Mouse (Mus musculus): ENCODE data around the gene Ssu2.

Gene Ssu2

GRCm38 (mm10) chr6:112387947-112388346 is at the start of gene Ssu2:
TSS of gene Ssu2 (minus strand) at chr6:112388023.
- DNase-seq = no peak

DNA sequence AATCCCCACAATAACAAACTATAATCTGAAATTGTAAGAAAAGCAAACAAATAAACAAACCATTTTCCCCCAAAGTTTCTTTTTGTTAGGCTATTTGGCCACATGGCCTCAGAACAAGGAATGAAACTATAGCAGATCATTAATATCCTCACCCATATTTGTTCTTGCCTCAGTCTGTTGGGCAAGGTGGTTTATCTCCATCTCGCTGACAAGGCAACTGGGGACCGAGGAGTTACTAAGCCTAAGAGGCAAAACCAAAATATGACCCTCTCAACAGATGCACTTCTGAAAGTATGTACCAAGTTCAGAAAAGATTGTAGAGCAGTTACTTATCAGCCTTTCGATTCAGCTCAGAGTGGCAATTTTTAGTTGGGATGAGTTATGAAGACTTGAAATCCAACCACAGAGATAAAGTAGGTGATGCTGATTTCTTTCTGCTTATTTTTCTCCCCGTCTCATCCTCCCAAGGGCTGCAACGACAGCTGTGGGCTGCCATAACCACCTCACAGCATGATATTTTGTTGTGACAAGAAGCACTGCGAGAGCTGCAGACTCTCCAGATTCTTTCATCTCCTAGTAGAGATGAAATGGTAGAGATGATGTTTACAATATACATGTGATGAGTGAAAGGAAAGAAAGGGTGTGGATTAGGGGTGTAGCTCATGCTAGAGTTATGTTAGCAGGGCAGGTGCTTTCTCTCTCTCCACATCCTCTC is 38.4 kb upstream of the Ssu2 start:
- DNase-seq = no peak

DNA sequence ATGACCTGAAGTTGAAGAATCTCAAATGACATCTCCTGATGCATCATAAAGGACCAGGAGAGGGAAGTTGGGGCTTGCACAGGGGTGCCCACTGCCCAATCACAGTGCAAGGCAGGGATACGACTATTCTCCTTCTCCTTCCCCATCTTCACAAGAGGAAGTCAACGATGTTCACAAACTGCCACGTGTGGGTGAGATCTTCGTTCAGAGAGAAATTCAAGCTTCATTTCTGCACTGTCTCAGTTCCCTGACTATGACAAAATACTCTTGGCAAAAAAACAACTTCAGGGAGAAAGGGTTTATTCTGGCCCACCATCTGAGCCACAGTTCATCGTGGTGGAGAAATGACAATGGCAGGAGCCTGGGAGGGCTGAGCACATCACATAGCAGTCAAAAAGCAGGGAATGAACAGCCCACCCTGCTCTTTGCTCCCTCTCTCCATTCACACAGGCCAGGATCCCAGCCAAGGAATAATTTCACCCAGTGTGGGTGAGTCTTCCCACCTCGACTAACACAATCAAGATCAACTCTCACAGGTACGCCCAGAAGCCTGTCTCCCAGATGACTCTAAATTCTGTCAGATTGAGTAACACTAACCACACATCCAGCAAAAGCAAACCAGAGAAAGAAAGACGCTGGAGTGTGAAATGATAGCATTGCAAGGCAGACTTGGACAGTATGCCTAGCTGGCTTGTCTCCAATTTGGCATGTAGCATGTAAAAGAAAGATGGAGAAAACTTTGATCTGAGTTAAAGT is 36.1 kb upstream of the Ssu2 start:
- DNase-seq = no peak

GRCm38 (mm10) chr6:112420883-112421282 is 33.1 kb upstream of the Ssu2 start:
- no peak for DNase-seq

DNA sequence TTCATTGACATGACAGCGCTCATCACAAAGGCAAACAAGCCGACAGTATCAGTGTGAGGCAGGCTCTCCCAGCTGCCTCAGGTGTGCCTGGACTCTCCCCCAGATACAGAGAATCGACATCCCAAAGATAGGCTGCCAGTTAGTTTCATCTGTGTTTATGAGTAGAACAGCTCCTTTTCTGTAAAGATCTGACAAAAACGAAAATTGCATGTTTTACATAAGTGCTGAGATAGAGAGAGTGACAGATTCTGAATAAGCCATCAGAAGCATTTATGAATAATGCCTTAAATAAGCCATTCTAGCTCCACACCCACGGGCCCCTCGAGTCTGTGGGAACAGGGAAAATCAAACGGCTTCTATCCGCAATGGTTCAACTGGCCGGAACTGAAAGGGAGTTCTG is 31.5 kb upstream of the Ssu2 start:
- DNase-seq = no peak

DNA sequence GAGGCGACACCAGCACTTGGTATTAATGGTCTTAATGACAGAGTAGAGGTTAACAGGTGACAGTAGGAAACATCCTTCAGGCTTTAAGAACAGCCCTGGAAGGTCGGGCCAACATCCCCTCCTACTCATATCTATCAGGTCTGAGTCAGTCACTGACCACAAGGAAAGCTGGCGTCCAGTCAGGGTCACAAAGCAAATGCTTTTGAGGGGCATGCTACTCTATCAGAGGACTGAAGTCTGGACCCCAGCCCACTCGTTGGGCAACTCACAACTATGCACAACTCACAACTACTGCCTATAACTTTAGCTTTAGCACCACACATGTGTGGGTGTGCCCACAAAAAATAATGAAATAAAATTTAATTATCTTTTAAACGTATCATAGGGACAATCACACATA is 16.3 kb upstream of the Ssu2 start:
- DNase-seq = no peak

- peak in 1 of 2 experiments; percentile 8 for DNase-seq
Measured at GRCm38 (mm10) chr6:112401953-112402683, 14.3 kb upstream of the Ssu2 start.

- no peak for DNase-seq
Measured at GRCm38 (mm10) chr6:112397351-112397750, 9.5 kb upstream of the Ssu2 start.

GRCm38 (mm10) chr6:112396352-112396751 is 8.5 kb upstream of the Ssu2 start:
- no peak for DNase-seq

DNA sequence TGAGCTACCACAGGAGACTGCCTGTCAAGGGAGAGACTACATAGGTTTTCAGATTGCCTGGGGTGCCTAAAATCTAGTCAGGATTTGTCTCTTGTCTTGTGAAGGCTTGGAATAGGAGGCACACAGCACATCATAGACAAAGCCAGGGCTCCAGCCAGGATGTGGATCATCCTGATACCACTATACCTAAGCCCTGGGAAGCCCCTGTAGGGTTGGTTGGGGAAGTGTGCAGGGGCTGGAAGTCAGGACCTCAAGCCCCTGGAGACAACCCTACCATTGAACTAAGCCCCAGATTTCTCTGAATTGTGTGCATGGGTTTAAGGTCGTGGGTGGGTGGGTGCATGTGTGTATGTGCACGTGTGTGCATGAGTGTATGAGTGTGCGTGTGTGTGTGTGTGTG is 562 bp upstream of the Ssu2 start:
- no peak for DNase-seq

GRCm38 (mm10) chr6:112386260-112386659 is 1.6 kb downstream of the Ssu2 start:
- DNase-seq = no peak

- no peak for DNase-seq
Measured at GRCm38 (mm10) chr6:112382990-112383685, 4.7 kb downstream of the Ssu2 start.

DNA sequence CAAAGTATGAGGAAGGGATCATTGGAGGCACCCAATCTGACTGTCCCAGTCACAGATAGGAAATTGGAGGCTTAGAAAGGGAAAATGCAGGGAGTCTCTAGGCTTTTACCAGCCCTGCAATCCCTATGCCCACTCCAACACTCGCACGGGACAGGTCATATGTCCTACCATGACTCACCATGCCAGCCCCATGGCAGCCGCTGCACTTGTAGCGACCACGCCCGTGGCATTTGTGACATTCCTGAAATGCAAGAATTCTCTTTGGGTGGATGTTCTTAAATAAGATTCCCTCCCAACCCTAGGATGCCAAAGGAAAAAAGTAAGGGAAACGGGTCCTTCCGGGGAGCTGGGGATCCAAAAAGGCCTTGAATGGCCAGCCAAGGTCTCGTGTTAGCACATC is 8.8 kb downstream of the Ssu2 start:
- no peak for DNase-seq

DNA sequence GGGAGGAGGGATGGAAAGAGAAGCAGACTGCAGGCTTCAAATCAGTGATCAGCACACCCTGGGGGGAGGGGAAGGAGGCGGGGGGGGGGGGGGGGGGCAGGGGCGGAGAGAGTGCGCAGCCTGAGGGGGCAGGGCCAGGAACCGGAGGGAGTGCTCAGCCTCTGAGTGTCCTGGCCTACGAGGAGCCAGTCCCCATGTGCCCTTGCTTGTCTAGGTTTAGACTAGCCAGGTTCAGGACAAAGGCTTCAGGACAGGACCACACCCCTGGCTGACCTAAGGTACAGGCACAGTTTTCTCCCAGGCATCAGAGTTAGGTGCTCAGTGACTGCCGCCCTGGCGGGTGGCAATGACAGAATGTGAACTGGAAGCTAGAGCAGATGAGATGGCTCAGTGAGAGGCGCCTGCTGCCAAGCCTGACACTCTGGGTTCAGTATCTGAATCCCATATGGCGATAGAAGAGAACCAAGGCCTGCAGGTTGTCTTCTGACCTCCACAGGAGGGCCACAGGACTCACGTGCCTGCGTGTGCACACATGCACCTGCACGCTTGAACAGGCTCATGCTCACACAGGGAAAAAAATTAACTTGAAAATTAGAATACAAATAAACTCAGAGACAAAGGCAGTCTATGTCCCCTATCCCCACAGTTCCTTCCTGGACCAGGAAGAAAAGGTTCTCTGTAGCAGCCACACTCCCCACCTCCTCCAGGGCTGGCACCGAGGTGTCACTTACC is 12.0 kb downstream of the Ssu2 start:
- peak in 1 of 2 experiments; percentile 18 for DNase-seq

DNA sequence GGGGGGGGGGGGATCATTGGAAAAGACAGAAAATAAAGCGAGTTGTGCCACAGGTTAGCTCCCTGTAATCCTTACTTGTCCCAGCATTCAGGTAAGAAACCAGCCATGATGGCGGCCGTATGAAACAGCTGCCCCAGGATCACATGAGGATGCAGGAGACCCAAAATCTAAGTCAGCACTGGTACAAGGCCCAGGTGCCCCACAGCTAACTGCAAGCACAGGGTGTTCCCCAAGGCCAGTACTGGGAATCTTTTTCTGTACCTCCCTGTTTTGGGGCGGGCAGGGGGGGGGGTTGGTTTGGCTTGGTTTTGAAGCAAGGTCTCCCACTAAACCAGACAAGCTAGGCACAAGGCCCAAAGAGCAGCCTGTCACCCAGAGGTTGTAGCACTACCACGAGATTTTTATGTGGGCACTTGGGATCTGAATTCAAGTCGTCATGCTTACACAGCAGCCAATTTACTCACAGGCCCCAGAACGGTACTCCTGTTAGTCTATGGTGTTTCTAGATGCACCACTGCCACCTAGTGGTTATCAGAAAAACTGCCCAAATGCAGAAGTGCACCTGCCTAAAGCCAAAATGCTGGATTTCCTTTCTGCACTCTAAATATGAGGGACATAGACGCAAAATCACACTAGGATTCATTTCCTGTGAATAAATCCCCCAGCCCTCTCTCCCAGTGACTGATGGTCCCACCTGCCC is 13.8 kb downstream of the Ssu2 start:
- peak; percentile 21 to 47 for DNase-seq

GRCm38 (mm10) chr6:112365294-112365693 is 22.5 kb downstream of the Ssu2 start:
- no peak for DNase-seq

- DNase-seq = peak in 1 of 2 experiments; percentile 35
Measured at GRCm38 (mm10) chr6:112364581-112364980, 23.2 kb downstream of the Ssu2 start.

GRCm38 (mm10) chr6:112362349-112362958 is 25.4 kb downstream of the Ssu2 start:
- DNase-seq = peak; percentile 61 to 80

GRCm38 (mm10) chr6:112360676-112361075 is 27.1 kb downstream of the Ssu2 start:
- DNase-seq = no peak

DNA sequence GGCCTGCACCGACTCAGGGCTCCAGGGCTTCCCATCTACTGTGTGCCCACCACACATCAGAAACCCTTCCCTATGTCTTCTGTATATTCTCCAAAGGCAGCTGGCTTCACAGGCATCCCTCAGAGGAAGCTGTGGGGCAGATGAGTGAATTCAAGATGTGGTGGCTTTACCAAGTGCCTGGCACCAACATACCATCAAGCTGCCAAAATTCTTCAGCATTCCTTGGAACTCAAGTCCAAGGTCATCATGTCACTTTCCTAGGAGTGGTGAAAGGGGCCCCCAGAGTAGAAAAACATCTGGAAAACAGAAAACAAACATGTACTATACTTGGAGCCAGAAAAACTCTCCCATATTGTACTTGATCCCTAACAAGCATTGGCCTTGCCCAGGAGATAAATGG is 28.5 kb downstream of the Ssu2 start:
- DNase-seq = no peak

GRCm38 (mm10) chr6:112350452-112350851 is 37.4 kb downstream of the Ssu2 start:
- DNase-seq = no peak
